Mouse (Mus musculus) testis, adult 2 months (tissue): Measurements from ENCODE around the gene Fbxw21. TPM values are rescaled to one million over a fixed set of nuclear protein-coding genes. Genes with fewer than 3 reads are reported as not detected.
"Not testable (repeated sequence)": the region's sequence is repeated elsewhere in the genome, so short reads cannot be mapped to it uniquely, and the experiment has no call there.

Experiments
- H3K27ac ChIP-seq: fragments of 200-500 bp; 2 replicates; pipeline ENCODE4 v1.5.1; 2012; ENCODE audit warnings: low read depth, low read length; ENCODE audit not compliant: control insufficient read depth, insufficient read depth
- H3K27me3 ChIP-seq: fragments of 200-500 bp; 2 replicates; pipeline ENCODE4 v1.6.1; 2012; ENCODE audit warnings: mild to moderate bottlenecking, low read length, moderate library complexity; ENCODE audit not compliant: control insufficient read depth, insufficient read depth
- H3K36me3 ChIP-seq: fragments of 200-500 bp; 2 replicates; pipeline ENCODE4 v1.6.1; 2012; ENCODE audit warnings: mild to moderate bottlenecking, low read length; ENCODE audit not compliant: control insufficient read depth, insufficient read depth
- H3K4me1 ChIP-seq: fragments of 200-500 bp; 2 replicates; pipeline ENCODE4 v1.6.1; 2012; ENCODE audit warnings: low read length; ENCODE audit not compliant: control insufficient read depth, insufficient read depth
- H3K4me3 ChIP-seq: fragments of 200-500 bp; 2 replicates; pipeline ENCODE4 v1.5.1; 2012; ENCODE audit warnings: low read depth, mild to moderate bottlenecking, low read length, moderate library complexity, mixed read lengths; ENCODE audit not compliant: control insufficient read depth
- CTCF ChIP-seq: fragments of 200-500 bp; IDR thresholded peaks from 2 replicates; pipeline ENCODE4 v1.5.1; 2012; ENCODE audit warnings: low read depth, mild to moderate bottlenecking, inconsistent platforms, low read length, moderate library complexity; ENCODE audit not compliant: control insufficient read depth, insufficient read depth, insufficient replicate concordance
- POLR2A ChIP-seq: fragments of 200-500 bp; IDR thresholded peaks from 2 replicates; pipeline ENCODE4 v1.6.1; 2012; ENCODE audit warnings: low read depth, mild to moderate bottlenecking, inconsistent platforms, low read length, moderate library complexity; ENCODE audit not compliant: control insufficient read depth
- polyA plus RNA-seq: library from polyadenylated mRNA; depleted of rRNA; stranded (reverse); fragments of >200 nt; gene quantifications from 2 replicates; pipeline ENCODE4 v1.2.3, GENCODE M21; 2012; rRNA removed

Gene Fbxw21
- polyA plus RNA-seq, result not detected in 2 replicates

DNA sequence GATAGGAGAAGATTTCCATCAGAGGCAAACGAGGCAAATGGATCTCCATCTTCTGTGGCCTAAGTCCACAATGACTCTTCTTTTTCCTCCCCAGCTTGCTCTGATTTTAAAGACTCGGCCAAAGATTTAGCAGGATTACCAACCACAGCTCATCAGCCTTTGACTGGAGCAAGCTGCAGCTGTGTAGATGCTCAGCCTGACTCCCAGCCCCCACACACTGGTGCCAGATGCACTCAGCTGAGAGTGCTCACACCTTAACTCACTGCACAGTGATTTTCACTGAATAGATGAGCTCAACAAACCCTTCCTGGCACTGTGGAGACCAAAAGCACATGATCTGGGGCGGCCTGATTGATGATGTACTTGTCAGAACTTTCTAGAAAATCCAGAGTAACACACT, at the start of gene Fbxw21:
Gene Fbxw21 (minus strand): TSS at position 101 of the 400 bp plus-strand sequence.
- no peak for TF ChIP-seq CTCF
- Histone ChIP-seq H3K36me3 (no peaks in the 10 kb centered on the region), H3K27ac (no peak within 1 kb of the TSS), H3K27me3 (no peaks in the 10 kb centered on the region), H3K4me3 (no peak within 1 kb of the TSS), H3K4me1 (no peaks in the 10 kb centered on the region)

DNA sequence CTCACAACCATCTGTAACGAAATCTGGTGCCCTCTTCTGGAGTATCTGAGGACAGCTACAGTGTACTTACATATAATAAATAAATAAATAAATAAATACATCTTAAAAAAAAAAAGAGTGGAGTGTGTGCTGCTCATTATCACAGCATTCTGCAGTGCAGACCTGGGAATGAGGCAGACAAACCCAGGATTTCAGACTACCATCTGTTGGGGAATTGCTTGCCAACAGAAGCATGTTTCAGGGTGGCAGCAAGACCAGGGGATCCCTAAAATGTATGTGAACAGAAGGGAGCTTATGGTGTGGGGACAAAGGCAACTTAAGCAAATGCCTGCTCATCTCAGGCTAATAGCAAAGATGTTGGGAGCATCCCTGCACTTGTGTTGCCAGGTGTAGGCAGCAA, 39.5 kb upstream of the Fbxw21 start:
- H3K4me3 ChIP-seq, H3K36me3 ChIP-seq, H3K4me1 ChIP-seq, H3K27ac ChIP-seq, H3K27me3 ChIP-seq: not testable (repeated sequence)

DNA sequence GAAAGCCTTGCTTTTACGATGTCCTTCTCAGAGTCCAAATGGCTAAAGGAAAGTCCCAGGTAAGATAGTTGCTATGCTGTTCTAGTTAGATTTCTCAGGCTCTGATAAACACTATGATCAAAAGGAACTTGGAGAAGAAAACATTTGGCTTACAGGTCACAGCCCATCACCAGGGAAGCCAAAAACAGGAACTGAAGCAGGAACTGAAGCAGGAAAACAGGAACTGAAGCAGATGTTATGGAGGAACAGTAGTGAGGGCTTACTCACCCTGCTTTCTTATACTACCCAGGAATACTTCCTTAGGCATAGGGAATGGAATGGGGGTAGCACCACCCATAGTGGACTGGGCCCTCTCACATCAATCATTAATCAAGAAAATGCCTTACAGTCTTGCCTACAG, 38.5 kb upstream of the Fbxw21 start:
- Histone ChIP-seq H3K4me3 (no peak overlapping the region), H3K27ac (no peak overlapping the region), H3K36me3 (no peaks in the 10 kb centered on the region), H3K27me3 (no peaks in the 10 kb centered on the region), H3K4me1 (no peaks in the 10 kb centered on the region)
- TF ChIP-seq POLR2A, result no peak
- no peak for TF ChIP-seq CTCF

DNA sequence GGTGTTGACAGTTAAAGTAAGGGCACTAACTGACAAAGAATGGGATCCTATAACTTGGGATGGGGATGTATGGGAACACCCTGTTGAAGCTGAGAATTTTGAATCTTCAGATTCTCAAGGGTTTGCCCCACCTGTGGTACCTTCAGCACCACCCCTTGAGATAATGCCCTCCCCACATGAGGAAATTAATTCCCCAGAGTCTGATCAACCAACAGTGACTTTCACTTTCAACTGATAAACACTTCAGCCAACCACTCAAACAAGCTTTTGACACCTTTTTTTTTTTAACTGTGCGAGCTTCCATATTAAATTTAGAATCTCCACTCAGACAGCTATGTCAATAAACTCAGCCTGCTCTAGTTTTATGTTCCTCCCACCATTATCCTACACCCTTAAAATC, 37.5 kb upstream of the Fbxw21 start:
- H3K4me3 ChIP-seq, result no peak overlapping the region
- H3K36me3 ChIP-seq, result no peaks in the 10 kb centered on the region
- H3K27ac ChIP-seq, result no peak overlapping the region
- H3K27me3 ChIP-seq, result no peaks in the 10 kb centered on the region
- no peaks in the 10 kb centered on the region for H3K4me1 ChIP-seq
- TF ChIP-seq POLR2A, result no peak
- TF ChIP-seq CTCF, result no peak

DNA sequence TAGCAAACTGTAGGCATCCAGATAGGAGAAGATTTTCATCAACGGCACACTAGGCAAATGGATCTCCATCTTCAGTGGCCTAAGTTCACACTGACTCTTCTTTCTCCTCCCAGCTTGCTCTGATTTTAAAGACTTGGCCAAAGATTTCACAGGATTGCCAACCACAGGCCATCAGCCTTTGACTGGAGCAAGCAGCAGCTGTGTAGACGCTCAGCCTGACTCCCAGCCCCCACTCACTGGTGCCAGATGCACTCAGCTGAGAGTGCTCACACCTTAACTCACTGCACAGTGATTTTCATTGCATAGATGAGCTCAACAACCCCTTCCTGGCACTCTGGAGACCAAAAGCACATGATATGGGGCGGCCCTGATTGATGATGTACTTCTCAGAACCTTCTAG, 34.0 kb upstream of the Fbxw21 start, which contains the start of gene Fbxw13:
Gene Fbxw13 (minus strand): TSS at position 101 of the 400 bp plus-strand sequence.
- not testable (repeated sequence) for H3K4me1 ChIP-seq, H3K27me3 ChIP-seq, H3K27ac ChIP-seq, H3K4me3 ChIP-seq, H3K36me3 ChIP-seq

DNA sequence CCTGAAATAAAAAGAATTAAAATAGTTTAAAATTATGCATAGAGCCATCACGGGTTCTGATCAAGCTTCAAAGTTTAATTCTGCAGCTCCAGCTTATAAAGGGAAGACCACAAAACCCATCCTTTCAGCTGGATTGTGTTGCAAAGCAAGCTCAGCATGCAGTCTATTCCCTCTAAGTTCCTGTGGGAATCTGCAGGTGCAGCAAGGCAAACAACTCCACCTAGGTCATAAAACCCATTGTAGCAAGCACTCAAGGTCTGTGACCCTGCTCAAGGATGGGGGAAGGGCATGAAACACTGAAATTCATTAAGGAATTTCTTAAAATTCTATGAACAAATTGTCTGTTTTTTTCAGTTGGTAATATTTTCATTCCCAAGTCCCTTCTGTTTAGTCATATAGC, 15.4 kb upstream of the Fbxw21 start:
- H3K27me3 ChIP-seq, result no peaks in the 10 kb centered on the region
- TF ChIP-seq CTCF (no peak), POLR2A (no peak)

DNA sequence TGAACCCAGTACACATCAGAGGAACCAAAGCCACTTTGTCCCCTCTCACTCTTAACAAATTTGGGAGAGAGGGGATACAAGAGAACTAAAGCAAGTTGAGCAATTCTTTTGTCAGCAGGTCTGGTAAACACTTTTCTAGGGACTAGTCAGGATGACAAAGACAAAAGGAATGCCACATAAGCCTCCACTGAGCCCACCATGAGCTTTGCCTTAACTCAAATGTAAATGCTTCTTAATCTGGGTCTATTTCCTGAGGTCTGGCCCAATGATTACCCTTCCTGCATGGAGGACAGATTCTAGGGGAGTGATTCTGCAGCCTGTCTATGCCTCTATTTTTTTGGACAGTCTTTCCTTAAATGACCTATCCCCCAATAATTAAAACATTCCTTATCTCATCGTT, 14.5 kb upstream of the Fbxw21 start:
- TF ChIP-seq CTCF (no peak), POLR2A (no peak)
- no peak overlapping the region for H3K27ac ChIP-seq

More for the DNA sequence above, 15.4 kb upstream of the Fbxw21 start:
- Histone ChIP-seq H3K4me1 (no peaks in the 10 kb centered on the region; the same call in 1 of the 2 replicates), H3K27ac (no peak overlapping the region), H3K36me3 (no peaks in the 10 kb centered on the region), H3K4me3 (no peak overlapping the region)

DNA sequence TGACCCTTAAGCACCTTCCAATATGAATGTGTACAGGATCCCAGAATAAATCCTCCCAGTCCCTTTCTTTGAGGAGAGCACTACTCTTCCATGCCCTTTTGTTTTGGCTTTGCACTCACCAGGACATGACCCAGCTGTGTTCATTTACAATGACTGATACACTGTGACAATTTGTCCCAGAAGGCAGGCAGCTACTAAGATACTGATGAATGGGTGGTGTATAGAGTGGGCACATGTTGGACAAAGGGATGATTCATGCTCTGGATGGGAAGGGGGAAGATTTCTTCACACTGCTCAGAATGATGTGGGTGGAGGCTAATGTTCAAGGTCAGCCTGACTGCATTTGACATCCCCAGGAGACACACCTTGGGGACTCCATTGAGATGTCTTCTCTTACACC, 5.5 kb upstream of the Fbxw21 start:
- no peak overlapping the region for H3K4me3 ChIP-seq
- H3K36me3 ChIP-seq, result no peaks in the 10 kb centered on the region
- H3K27me3 ChIP-seq, result no peaks in the 10 kb centered on the region
- H3K4me1 ChIP-seq, result no peaks in the 10 kb centered on the region
- no peak overlapping the region for H3K27ac ChIP-seq
- no peak for TF ChIP-seq POLR2A
- no peak for TF ChIP-seq CTCF

More for the DNA sequence above, 14.5 kb upstream of the Fbxw21 start:
- Histone ChIP-seq H3K4me1 (no peaks in the 10 kb centered on the region; the same call in 1 of the 2 replicates), H3K27me3 (no peaks in the 10 kb centered on the region), H3K4me3 (no peak overlapping the region), H3K36me3 (no peaks in the 10 kb centered on the region)

DNA sequence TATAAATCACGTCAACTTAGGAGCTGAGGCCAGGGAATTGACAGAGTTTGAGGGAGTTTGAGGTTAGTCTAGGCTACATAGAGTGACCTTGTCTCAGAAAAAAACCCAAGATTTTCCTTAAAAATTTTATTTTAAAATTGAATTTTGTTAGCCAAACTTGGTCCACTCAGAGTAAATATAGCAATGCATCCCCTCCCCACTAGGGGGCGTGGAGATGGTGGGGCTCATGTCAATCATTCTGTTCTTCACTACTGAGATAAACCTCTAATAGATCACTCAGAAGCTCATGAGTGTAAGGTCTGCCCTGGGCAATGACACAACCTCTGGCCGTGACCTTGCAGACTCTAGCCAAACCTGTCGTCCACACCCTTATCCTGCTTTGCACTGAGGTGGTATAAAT, 21.4 kb downstream of the Fbxw21 start:
- not testable (repeated sequence) for H3K36me3 ChIP-seq, H3K27me3 ChIP-seq, H3K4me3 ChIP-seq, H3K4me1 ChIP-seq, H3K27ac ChIP-seq
